Mouse (Mus musculus): ENCODE data around the gene Ercc2. TPM values are rescaled to one million over a fixed set of nuclear protein-coding genes. Genes with fewer than 3 reads are reported as not detected.

Ercc2 gene
- polyA plus RNA-seq, 1 experiment from 2014 or later: 22.8 TPM

GRCm38 (mm10) chr7:19420121-19420520, 38.3 kb downstream of the Ercc2 start:
- 7% methylated on average over 28 of the region's 28 CpGs for WGBS
- Histone ChIP-seq H3K9me3 (no peaks in the 10 kb centered on the region), H3K4me3 (no peak overlapping the region), H3K9ac (replicated peaks) (no peak overlapping the region), H3K4me2 (replicated peaks) (no peak overlapping the region), H3K4me1 (peaks cover 12% of the 10 kb centered on the region), H3K27ac (replicated peaks) (no peak overlapping the region), H3K27me3 (peaks cover 25% of the 10 kb centered on the region), H3K36me3 (peaks cover 1% of the 10 kb centered on the region)
- ATAC-seq (replicated peaks): no peak

GRCm38 (mm10) chr7:19420821-19421636, 39.2 kb downstream of the Ercc2 start:
- H3K27me3 ChIP-seq: peaks cover 25% of the 10 kb centered on the region
- peak overlapping the region; percentile 48 for H3K4me3 ChIP-seq
- ATAC-seq (replicated peaks): peak; percentile 97
- H3K9ac ChIP-seq (replicated peaks): peak overlapping the region; percentile 41; the same call in 1 of the 2 replicates
- H3K36me3 ChIP-seq: peaks cover 10% of the 10 kb centered on the region
- peaks cover 12% of the 10 kb centered on the region for H3K4me1 ChIP-seq
- peak overlapping the region; percentile 89 for H3K4me2 ChIP-seq (replicated peaks)
- 12% methylated on average over 43 of the region's 43 CpGs for WGBS
- no peaks in the 10 kb centered on the region for H3K9me3 ChIP-seq
- H3K27ac ChIP-seq (replicated peaks): no peak overlapping the region

GRCm38 (mm10) chr7:19423083-19423482, 41.3 kb downstream of the Ercc2 start:
- H3K27me3 ChIP-seq: peaks cover 23% of the 10 kb centered on the region
- WGBS: 84% methylated on average over 3 of the region's 3 CpGs
- no peak overlapping the region for H3K4me2 ChIP-seq (replicated peaks)

GRCm38 (mm10) chr7:19424051-19424450, 42.2 kb downstream of the Ercc2 start:
- H3K9me3 ChIP-seq: no peaks in the 10 kb centered on the region
- no peak overlapping the region for H3K9ac ChIP-seq (replicated peaks)
- H3K27ac ChIP-seq (replicated peaks): no peak overlapping the region
- ATAC-seq (replicated peaks): no peak
- no peak overlapping the region for H3K4me3 ChIP-seq
- H3K36me3 ChIP-seq: peaks cover 41% of the 10 kb centered on the region
- no peak overlapping the region for H3K4me2 ChIP-seq (replicated peaks)
- H3K27me3 ChIP-seq: peaks cover 19% of the 10 kb centered on the region
- peaks cover 12% of the 10 kb centered on the region for H3K4me1 ChIP-seq
- WGBS: 68% methylated on average over 4 of the region's 4 CpGs

More at GRCm38 (mm10) chr7:19423083-19423482, 41.3 kb downstream of the Ercc2 start:
- ATAC-seq (replicated peaks): no peak
- no peak overlapping the region for H3K27ac ChIP-seq (replicated peaks)
- no peak overlapping the region for H3K9ac ChIP-seq (replicated peaks)
- H3K4me3 ChIP-seq: no peak overlapping the region
- peaks cover 31% of the 10 kb centered on the region for H3K36me3 ChIP-seq
- peaks cover 12% of the 10 kb centered on the region for H3K4me1 ChIP-seq
- H3K9me3 ChIP-seq: no peaks in the 10 kb centered on the region

GRCm38 (mm10) chr7:19426349-19426748, 44.5 kb downstream of the Ercc2 start:
- Histone ChIP-seq H3K27me3 (no peaks in the 10 kb centered on the region), H3K9ac (replicated peaks) (no peak overlapping the region), H3K9me3 (no peaks in the 10 kb centered on the region), H3K4me3 (no peak overlapping the region), H3K36me3 (peaks cover 60% of the 10 kb centered on the region), H3K4me1 (peaks cover 2% of the 10 kb centered on the region), H3K4me2 (replicated peaks) (no peak overlapping the region), H3K27ac (replicated peaks) (no peak overlapping the region)
- ATAC-seq (replicated peaks): no peak
- WGBS: 83% methylated on average over 6 of the region's 6 CpGs

GRCm38 (mm10) chr7:19426888-19427287, 45.1 kb downstream of the Ercc2 start:
- Histone ChIP-seq H3K4me1 (no peaks in the 10 kb centered on the region), H3K4me2 (replicated peaks) (no peak overlapping the region), H3K9me3 (no peaks in the 10 kb centered on the region)

GRCm38 (mm10) chr7:19427999-19428650, 46.3 kb downstream of the Ercc2 start:
- H3K9ac ChIP-seq (replicated peaks): no peak overlapping the region
- H3K27me3 ChIP-seq: no peaks in the 10 kb centered on the region
- no peak overlapping the region for H3K4me2 ChIP-seq (replicated peaks)
- H3K36me3 ChIP-seq: peaks cover 78% of the 10 kb centered on the region
- no peak for ATAC-seq (replicated peaks)
- no peak overlapping the region for H3K27ac ChIP-seq (replicated peaks)
- H3K9me3 ChIP-seq: no peaks in the 10 kb centered on the region
- no peaks in the 10 kb centered on the region for H3K4me1 ChIP-seq
- WGBS: 66% methylated on average over 15 of the region's 15 CpGs
- no peak overlapping the region for H3K4me3 ChIP-seq

More at GRCm38 (mm10) chr7:19426888-19427287, 45.1 kb downstream of the Ercc2 start:
- Histone ChIP-seq H3K9ac (replicated peaks) (no peak overlapping the region), H3K27me3 (no peaks in the 10 kb centered on the region), H3K4me3 (no peak overlapping the region), H3K36me3 (peaks cover 65% of the 10 kb centered on the region), H3K27ac (replicated peaks) (no peak overlapping the region)
- 90% methylated on average over 6 of the region's 6 CpGs for WGBS
- ATAC-seq (replicated peaks): no peak

GRCm38 (mm10) chr7:19429726-19430125, 47.9 kb downstream of the Ercc2 start:
- WGBS: 58% methylated on average over 8 of the region's 8 CpGs
- Histone ChIP-seq H3K27ac (replicated peaks) (no peak overlapping the region), H3K36me3 (peaks cover 94% of the 10 kb centered on the region), H3K9ac (replicated peaks) (no peak overlapping the region), H3K27me3 (no peaks in the 10 kb centered on the region), H3K4me3 (no peak overlapping the region), H3K9me3 (no peaks in the 10 kb centered on the region), H3K4me2 (replicated peaks) (no peak overlapping the region), H3K4me1 (no peaks in the 10 kb centered on the region)
- no peak for ATAC-seq (replicated peaks)

- no peaks in the 10 kb centered on the region for H3K9me3 ChIP-seq
- no peak overlapping the region for H3K27ac ChIP-seq (replicated peaks)
- no peak overlapping the region for H3K9ac ChIP-seq (replicated peaks)
- no peaks in the 10 kb centered on the region for H3K4me1 ChIP-seq
- WGBS: 85% methylated on average over 6 of the region's 6 CpGs
- no peak overlapping the region for H3K4me2 ChIP-seq (replicated peaks)
- H3K4me3 ChIP-seq: no peak overlapping the region
- peaks cover 96% of the 10 kb centered on the region for H3K36me3 ChIP-seq
- ATAC-seq (replicated peaks): no peak
- H3K27me3 ChIP-seq: no peaks in the 10 kb centered on the region
Measured at GRCm38 (mm10) chr7:19430402-19430801, 48.6 kb downstream of the Ercc2 start.

GRCm38 (mm10) chr7:19432475-19432874, 50.7 kb downstream of the Ercc2 start:
- Histone ChIP-seq H3K9me3 (no peaks in the 10 kb centered on the region), H3K4me1 (no peaks in the 10 kb centered on the region), H3K36me3 (peaks cover 91% of the 10 kb centered on the region), H3K27ac (replicated peaks) (no peak overlapping the region), H3K4me3 (no peak overlapping the region), H3K27me3 (no peaks in the 10 kb centered on the region), H3K9ac (replicated peaks) (no peak overlapping the region), H3K4me2 (replicated peaks) (no peak overlapping the region)
- WGBS: 92% methylated on average over 2 of the region's 2 CpGs
- no peak for ATAC-seq (replicated peaks)

GRCm38 (mm10) chr7:19436276-19436675, 54.5 kb downstream of the Ercc2 start:
- no peaks in the 10 kb centered on the region for H3K9me3 ChIP-seq
- H3K9ac ChIP-seq (replicated peaks): no peak overlapping the region
- no peak overlapping the region for H3K27ac ChIP-seq (replicated peaks)
- H3K4me1 ChIP-seq: no peaks in the 10 kb centered on the region
- H3K4me3 ChIP-seq: no peak overlapping the region
- H3K27me3 ChIP-seq: no peaks in the 10 kb centered on the region
- no peak overlapping the region for H3K4me2 ChIP-seq (replicated peaks)
- 97% methylated on average over 2 of the region's 2 CpGs for WGBS
- peaks cover 87% of the 10 kb centered on the region for H3K36me3 ChIP-seq
- no peak for ATAC-seq (replicated peaks)

- no peak overlapping the region for H3K4me2 ChIP-seq (replicated peaks)
- H3K4me1 ChIP-seq: no peaks in the 10 kb centered on the region
- H3K27ac ChIP-seq (replicated peaks): no peak overlapping the region
- peaks cover 87% of the 10 kb centered on the region for H3K36me3 ChIP-seq
- H3K9ac ChIP-seq (replicated peaks): no peak overlapping the region
- H3K27me3 ChIP-seq: no peaks in the 10 kb centered on the region
- 74% methylated on average over 9 of the region's 9 CpGs for WGBS
- H3K9me3 ChIP-seq: no peaks in the 10 kb centered on the region
- 0 out of 2 replicates have a peak, but pooled peaks have one; percentile 26 for ATAC-seq (replicated peaks)
- H3K4me3 ChIP-seq: no peak overlapping the region
Measured at GRCm38 (mm10) chr7:19437048-19437447, 55.2 kb downstream of the Ercc2 start.
